Mouse (Mus musculus) lung, postnatal 25 days (tissue): ENCODE results near the gene Ldlrad3.

ENCODE experiments used
- DNase-seq: peaks from one replicate; pipeline ENCODE4 v3.0.0; 2022; ENCODE audit warnings: low spot score

The Ldlrad3 gene

GRCm38 (mm10) chr2:101905534-101906378, 280.4 kb downstream of the Ldlrad3 start:
- peak; percentile 83 for DNase-seq

GRCm38 (mm10) chr2:101902196-101902595, 284.0 kb downstream of the Ldlrad3 start:
- no peak for DNase-seq
